Mouse (Mus musculus): ENCODE measurements around the gene Hist1h3c. TPM values are rescaled to one million over a fixed set of nuclear protein-coding genes. Genes with fewer than 3 reads are reported as not detected.
A peak's percentile ranks its signal among the peaks of the same experiment; 100 is the strongest.

Gene Hist1h3c
- total and polyA plus RNA-seq, 3 experiments, result 8.6 to 759 (median 437) TPM

- ATAC-seq (ENCODE audit: extremely low read depth, insufficient number of reproducible peaks, low FRiP score, poor library complexity, severe bottlenecking), result no peak
These were observed 12.5 kb upstream of the Hist1h3c start for GRCm38 (mm10) chr13:23757921-23758320.

GRCm38 (mm10) chr13:23757211-23757773, 11.9 kb upstream of the Hist1h3c start:
- no peak for ATAC-seq (ENCODE audit: extremely low read depth, insufficient number of reproducible peaks, low FRiP score, poor library complexity, severe bottlenecking)
- H3K27me3 ChIP-seq (ENCODE audit: insufficient read depth, low read length), result no peaks in the 10 kb centered on the region
- H3K4me1 ChIP-seq (ENCODE audit: insufficient read depth, low read depth, low read length), result peaks cover 33% of the 10 kb centered on the region
- no peaks in the 10 kb centered on the region for H3K9me3 ChIP-seq (replicated peaks)
- peak overlapping the region; percentile 63; the same call in 1 of the 2 replicates for H3K4me3 ChIP-seq (ENCODE audit: low read depth, low read length)
- TF ChIP-seq POLR2AphosphoS5 (IDR thresholded peaks at IDR 0.05; ENCODE audit: insufficient replicate concordance, low read depth, low read length) (peak; percentile 92), TAL1 (conservative IDR thresholded peaks at IDR 0.05; ENCODE audit: low read depth, low read length) (no peak), CTCF (IDR thresholded peaks at IDR 0.05; ENCODE audit: low read depth, low read length) (no peak), GATA2 (IDR thresholded peaks at IDR 0.05; ENCODE audit: borderline replicate concordance, low read depth, low read length) (no peak)
- H3K36me3 ChIP-seq (replicated peaks), result no peaks in the 10 kb centered on the region
- no peak for DNase-seq (ENCODE audit: low spot score)

More at GRCm38 (mm10) chr13:23757921-23758320, 12.5 kb upstream of the Hist1h3c start:
- H3K4me1 ChIP-seq (ENCODE audit: insufficient read depth, low read depth, low read length), result peaks cover 35% of the 10 kb centered on the region
- H3K27me3 ChIP-seq (ENCODE audit: insufficient read depth, low read length), result no peaks in the 10 kb centered on the region
- no peak for DNase-seq (ENCODE audit: low spot score)
- H3K9me3 ChIP-seq (replicated peaks), result no peaks in the 10 kb centered on the region
- TF ChIP-seq TAL1 (conservative IDR thresholded peaks at IDR 0.05; ENCODE audit: low read depth, low read length) (no peak), CTCF (IDR thresholded peaks at IDR 0.05; ENCODE audit: low read depth, low read length) (no peak), GATA2 (IDR thresholded peaks at IDR 0.05; ENCODE audit: borderline replicate concordance, low read depth, low read length) (no peak), POLR2AphosphoS5 (IDR thresholded peaks at IDR 0.05; ENCODE audit: insufficient replicate concordance, low read depth, low read length) (peak; percentile 87; the same call in 1 of the 2 replicates), GATA1 (IDR thresholded peaks at IDR 0.05; ENCODE audit: borderline replicate concordance, low read length) (no peak)
- no peaks in the 10 kb centered on the region for H3K36me3 ChIP-seq (replicated peaks)
- H3K4me3 ChIP-seq (ENCODE audit: low read depth, low read length), result no peak overlapping the region; the same call in 1 of the 2 replicates

- Histone ChIP-seq H3K27me3 (ENCODE audit: insufficient read depth, low read length) (no peaks in the 10 kb centered on the region), H3K4me1 (ENCODE audit: insufficient read depth, low read depth, low read length) (peaks cover 33% of the 10 kb centered on the region), H3K9me3 (replicated peaks) (no peaks in the 10 kb centered on the region), H3K36me3 (replicated peaks) (no peaks in the 10 kb centered on the region), H3K4me3 (ENCODE audit: low read depth, low read length) (peak within 1 kb of the TSS; percentile 63; the same call in 1 of the 2 replicates)
- no peak for ATAC-seq (ENCODE audit: extremely low read depth, insufficient number of reproducible peaks, low FRiP score, poor library complexity, severe bottlenecking)
- TF ChIP-seq CTCF (IDR thresholded peaks at IDR 0.05; ENCODE audit: low read depth, low read length) (no peak), GATA1 (IDR thresholded peaks at IDR 0.05; ENCODE audit: borderline replicate concordance, low read length) (no peak), GATA2 (IDR thresholded peaks at IDR 0.05; ENCODE audit: borderline replicate concordance, low read depth, low read length) (no peak), TAL1 (conservative IDR thresholded peaks at IDR 0.05; ENCODE audit: low read depth, low read length) (no peak), POLR2AphosphoS5 (IDR thresholded peaks at IDR 0.05; ENCODE audit: insufficient replicate concordance, low read depth, low read length) (0 out of 2 replicates have a peak, but pooled peaks have one; percentile 96)
- peak; percentile 48 for DNase-seq (ENCODE audit: low spot score)
These were observed 11.4 kb upstream of the Hist1h3c start, which contains the start of gene Hist1h4b for GRCm38 (mm10) chr13:23756790-23757189. TSS of gene Hist1h4b (plus strand) at chr13:23757013.

GRCm38 (mm10) chr13:23755000-23755399, 9.6 kb upstream of the Hist1h3c start:
- Histone ChIP-seq H3K36me3 (replicated peaks) (no peaks in the 10 kb centered on the region), H3K4me3 (ENCODE audit: low read depth, low read length) (no peak overlapping the region), H3K27me3 (ENCODE audit: insufficient read depth, low read length) (no peaks in the 10 kb centered on the region), H3K4me1 (ENCODE audit: insufficient read depth, low read depth, low read length) (peaks cover 27% of the 10 kb centered on the region), H3K9me3 (replicated peaks) (no peaks in the 10 kb centered on the region)
- DNase-seq (ENCODE audit: low spot score), result no peak
- ATAC-seq (ENCODE audit: extremely low read depth, insufficient number of reproducible peaks, low FRiP score, poor library complexity, severe bottlenecking), result no peak
- no peak for TF ChIP-seq CTCF (IDR thresholded peaks at IDR 0.05; ENCODE audit: low read depth, low read length)
- no peak for TF ChIP-seq TAL1 (conservative IDR thresholded peaks at IDR 0.05; ENCODE audit: low read depth, low read length)
- TF ChIP-seq POLR2AphosphoS5 (IDR thresholded peaks at IDR 0.05; ENCODE audit: insufficient replicate concordance, low read depth, low read length), result no peak
- no peak for TF ChIP-seq GATA1 (IDR thresholded peaks at IDR 0.05; ENCODE audit: borderline replicate concordance, low read length)
- TF ChIP-seq GATA2 (IDR thresholded peaks at IDR 0.05; ENCODE audit: borderline replicate concordance, low read depth, low read length), result no peak

GRCm38 (mm10) chr13:23753314-23754078, 8.1 kb upstream of the Hist1h3c start:
- ATAC-seq (ENCODE audit: extremely low read depth, insufficient number of reproducible peaks, low FRiP score, poor library complexity, severe bottlenecking) (no peak), DNase-seq (ENCODE audit: low spot score) (no peak)
- TF ChIP-seq CTCF (IDR thresholded peaks at IDR 0.05; ENCODE audit: low read depth, low read length), result no peak
- peak; percentile 93; the same call in 1 of the 2 replicates for TF ChIP-seq POLR2AphosphoS5 (IDR thresholded peaks at IDR 0.05; ENCODE audit: insufficient replicate concordance, low read depth, low read length)
- H3K4me3 ChIP-seq (ENCODE audit: low read depth, low read length), result no peak overlapping the region
- no peaks in the 10 kb centered on the region for H3K9me3 ChIP-seq (replicated peaks)
- H3K27me3 ChIP-seq (ENCODE audit: insufficient read depth, low read length), result no peaks in the 10 kb centered on the region
- H3K4me1 ChIP-seq (ENCODE audit: insufficient read depth, low read depth, low read length), result peaks cover 30% of the 10 kb centered on the region
- H3K36me3 ChIP-seq (replicated peaks), result no peaks in the 10 kb centered on the region

- Histone ChIP-seq H3K9me3 (replicated peaks) (no peaks in the 10 kb centered on the region), H3K4me3 (ENCODE audit: low read depth, low read length) (peak overlapping the region; percentile 58; the same call in 1 of the 2 replicates), H3K27me3 (ENCODE audit: insufficient read depth, low read length) (no peaks in the 10 kb centered on the region), H3K4me1 (ENCODE audit: insufficient read depth, low read depth, low read length) (peaks cover 30% of the 10 kb centered on the region), H3K36me3 (replicated peaks) (no peaks in the 10 kb centered on the region)
- TF ChIP-seq GATA2 (IDR thresholded peaks at IDR 0.05; ENCODE audit: borderline replicate concordance, low read depth, low read length) (no peak), TAL1 (conservative IDR thresholded peaks at IDR 0.05; ENCODE audit: low read depth, low read length) (no peak), POLR2AphosphoS5 (IDR thresholded peaks at IDR 0.05; ENCODE audit: insufficient replicate concordance, low read depth, low read length) (peak; percentile 80)
- no peak for DNase-seq (ENCODE audit: low spot score)
- no peak for ATAC-seq (ENCODE audit: extremely low read depth, insufficient number of reproducible peaks, low FRiP score, poor library complexity, severe bottlenecking)
These were observed 7.4 kb upstream of the Hist1h3c start for GRCm38 (mm10) chr13:23752742-23753172.
